Mouse (Mus musculus): ENCODE results near the gene Ebf3.

- TF ChIP-seq POLR2A (IDR thresholded peaks at IDR 0.05; ENCODE audit: insufficient read depth, low read length), result no peak
- TF ChIP-seq CTCF (IDR thresholded peaks at IDR 0.05; ENCODE audit: low read depth, low read length), result no peak
- no peak for TF ChIP-seq EP300 (IDR thresholded peaks at IDR 0.05; ENCODE audit: insufficient read depth, low read depth, low read length)
Measured at GRCm38 (mm10) chr7:137317659-137318382, 3.6 kb upstream of the Ebf3 start.

Data from ES-Bruce4 (cell line).